Mouse (Mus musculus) myocyte (in vitro differentiated cells): ENCODE results near the gene Gnl2. TPM values are rescaled to one million over a fixed set of nuclear protein-coding genes. Genes with fewer than 3 reads are reported as not detected.

Experiments used
- H3K27me3 ChIP-seq: one replicate; pipeline ENCODE4 v1.6.1; 2011; ENCODE audit not compliant: control insufficient read depth, insufficient read depth, insufficient read length
- H3K36me3 ChIP-seq: one replicate; pipeline ENCODE4 v1.6.1; 2011; ENCODE audit not compliant: control insufficient read depth, insufficient read depth
- H3K4me2 ChIP-seq: one replicate; pipeline ENCODE4 v1.6.1; 2011; ENCODE audit warnings: low read depth, control low read depth
- H3K4me3 ChIP-seq: one replicate; pipeline ENCODE4 v1.5.1; 2011; ENCODE audit warnings: mild to moderate bottlenecking, control low read depth, moderate library complexity
- H3K79me2 ChIP-seq: one replicate; pipeline ENCODE4 v1.6.1; 2011; ENCODE audit not compliant: control insufficient read depth, insufficient read depth
- H3ac ChIP-seq: one replicate; pipeline ENCODE4 v1.6.1; 2011; ENCODE audit not compliant: control insufficient read depth, insufficient read length
- CEBPB ChIP-seq: IDR thresholded peaks from 2 replicates; pipeline ENCODE4 v1.6.1; 2011; ENCODE audit warnings: mild to moderate bottlenecking, moderate library complexity; ENCODE audit not compliant: poor library complexity, insufficient read depth, severe bottlenecking
- E2F4 ChIP-seq: IDR thresholded peaks from one replicate; pipeline ENCODE4 v1.6.1; 2011; ENCODE audit warnings: mild to moderate bottlenecking, control low read depth, moderate library complexity; ENCODE audit not compliant: insufficient read depth
- MAX ChIP-seq: IDR thresholded peaks from one replicate; pipeline ENCODE4 v1.6.1; 2011; ENCODE audit warnings: low read depth, mild to moderate bottlenecking, control low read depth
- MYOD1 ChIP-seq, 3 experiments: IDR thresholded peaks; one replicate each; pipeline ENCODE4 v1.6.1; 2011; ENCODE audit warnings: control low read depth in 2 of 3, low read depth in 2 of 3, mild to moderate bottlenecking in 2 of 3, moderate library complexity in 1 of 3; ENCODE audit not compliant: insufficient read length in 2 of 3, control insufficient read depth in 1 of 3
- MYOG ChIP-seq, 3 experiments: IDR thresholded peaks; one replicate each; pipeline ENCODE4 v1.6.1; 2011; ENCODE audit warnings: control low read depth in 2 of 3, low read depth in 2 of 3, mild to moderate bottlenecking in 2 of 3; ENCODE audit not compliant: insufficient read length in 2 of 3, control insufficient read depth in 1 of 3, insufficient read depth in 1 of 3
- POLR2A ChIP-seq: IDR thresholded peaks from one replicate; pipeline ENCODE4 v1.6.1; 2011; ENCODE audit warnings: low read depth, mild to moderate bottlenecking, control low read depth, moderate library complexity; ENCODE audit not compliant: insufficient read length
- POLR2AphosphoS2 ChIP-seq: IDR thresholded peaks from one replicate; pipeline ENCODE4 v1.6.1; 2011; ENCODE audit warnings: low read depth, control low read depth; ENCODE audit not compliant: insufficient read length
- REST ChIP-seq: IDR thresholded peaks from one replicate; pipeline ENCODE4 v1.6.1; 2011; ENCODE audit warnings: mild to moderate bottlenecking, control low read depth, moderate library complexity; ENCODE audit not compliant: insufficient read depth, insufficient read length
- SRF ChIP-seq: IDR thresholded peaks from one replicate; pipeline ENCODE4 v1.6.1; 2011; ENCODE audit warnings: low read depth; ENCODE audit not compliant: control insufficient read depth, insufficient read length
- TCF12 ChIP-seq: IDR thresholded peaks from one replicate; pipeline ENCODE4 v1.6.1; 2011; ENCODE audit warnings: mild to moderate bottlenecking, control low read depth; ENCODE audit not compliant: poor library complexity, insufficient read depth, severe bottlenecking
- TCF3 ChIP-seq: IDR thresholded peaks from one replicate; pipeline ENCODE4 v1.6.1; 2011; ENCODE audit warnings: low read depth, control low read depth; ENCODE audit not compliant: insufficient read length
- USF1 ChIP-seq: IDR thresholded peaks from one replicate; pipeline ENCODE4 v1.6.1; 2011; ENCODE audit warnings: low read depth, mild to moderate bottlenecking, control low read depth, moderate library complexity
- polyA plus RNA-seq: library from polyadenylated mRNA; unstranded; fragments of >200 nt; fragmentation: generic; extraction: Trizol; gene quantifications from one replicate; pipeline ENCODE4 v1.2.1, GENCODE M21; 2012; ENCODE audit warnings: missing spikeins

The Gnl2 gene
- polyA plus RNA-seq, 1 experiment = 27.0 TPM

GRCm38 (mm10) chr4:125065517-125066307 is 49.3 kb downstream of the Gnl2 start, which contains the start of gene Dnali1:
Gene Dnali1 (minus strand): TSS chr4:125065703.
- Histone ChIP-seq H3K79me2 (peaks cover 34% of the 10 kb centered on the region), H3K36me3 (peaks cover 17% of the 10 kb centered on the region), H3K27me3 (no peaks in the 10 kb centered on the region), H3ac (peak within 1 kb of the TSS; percentile 90), H3K4me2 (peak within 1 kb of the TSS; percentile 95), H3K4me3 (peak within 1 kb of the TSS; percentile 68)
- no peak for TF ChIP-seq MYOD1 (IDR thresholded peaks at IDR 0.05; ENCODE audit: control insufficient read depth in 1 of 3, insufficient read length in 2 of 3, low read depth in 2 of 3)

- TF ChIP-seq MAX = no peak
- TF ChIP-seq REST = no peak
- peak in 2 of 3 experiments; percentile 16 to 36 for TF ChIP-seq MYOD1 (IDR thresholded peaks at IDR 0.05; ENCODE audit: control insufficient read depth in 1 of 3, insufficient read length in 2 of 3, low read depth in 2 of 3)
- peak; percentile 91 for TF ChIP-seq POLR2AphosphoS2
- TF ChIP-seq MYOG (IDR thresholded peaks at IDR 0.05; ENCODE audit: control insufficient read depth in 1 of 3, insufficient read depth in 1 of 3, insufficient read length in 2 of 3, low read depth in 2 of 3) = peak in 1 of 3 experiments; percentile 42
- TF ChIP-seq POLR2A = peak; percentile 94
- no peaks in the 10 kb centered on the region for H3K27me3 ChIP-seq
- H3ac ChIP-seq = peak within 1 kb of the TSS; percentile 90
- peaks cover 34% of the 10 kb centered on the region for H3K79me2 ChIP-seq
- peak within 1 kb of the TSS; percentile 98 for H3K4me2 ChIP-seq
- peak within 1 kb of the TSS; percentile 68 for H3K4me3 ChIP-seq
- H3K36me3 ChIP-seq = peaks cover 22% of the 10 kb centered on the region
These were observed 50.3 kb downstream of the Gnl2 start, which contains the start of gene Snip1 for GRCm38 (mm10) chr4:125066490-125067370. Gene Snip1 (plus strand): TSS chr4:125066672.

- H3K4me2 ChIP-seq = no peak overlapping the region
- H3K4me3 ChIP-seq = no peak overlapping the region
- peaks cover 6% of the 10 kb centered on the region for H3K36me3 ChIP-seq
- no peak for TF ChIP-seq E2F4
- no peak for TF ChIP-seq MYOG (IDR thresholded peaks at IDR 0.05; ENCODE audit: control insufficient read depth in 1 of 3, insufficient read depth in 1 of 3, insufficient read length in 2 of 3, low read depth in 2 of 3)
- TF ChIP-seq TCF3 = no peak
- no peak for TF ChIP-seq REST
- TF ChIP-seq CEBPB = no peak
- TF ChIP-seq SRF = no peak
- no peak for TF ChIP-seq POLR2A
- no peak for TF ChIP-seq USF1
- TF ChIP-seq MYOD1 (IDR thresholded peaks at IDR 0.05; ENCODE audit: control insufficient read depth in 1 of 3, insufficient read length in 2 of 3, low read depth in 2 of 3) = no peak
- H3K79me2 ChIP-seq = no peaks in the 10 kb centered on the region
- H3K27me3 ChIP-seq = no peaks in the 10 kb centered on the region
- no peak overlapping the region for H3ac ChIP-seq
These were observed 61.3 kb downstream of the Gnl2 start for GRCm38 (mm10) chr4:125077700-125078099.

GRCm38 (mm10) chr4:125078698-125079097 is 62.3 kb downstream of the Gnl2 start:
- H3K36me3 ChIP-seq = no peaks in the 10 kb centered on the region
- no peak for TF ChIP-seq POLR2A
- TF ChIP-seq TCF3 = no peak
- no peak for TF ChIP-seq MAX
- TF ChIP-seq POLR2AphosphoS2 = no peak
- no peak for TF ChIP-seq SRF
- no peak for TF ChIP-seq MYOG (IDR thresholded peaks at IDR 0.05; ENCODE audit: control insufficient read depth in 1 of 3, insufficient read depth in 1 of 3, insufficient read length in 2 of 3, low read depth in 2 of 3)
- TF ChIP-seq REST = no peak
- TF ChIP-seq TCF12 = no peak
- TF ChIP-seq MYOD1 (IDR thresholded peaks at IDR 0.05; ENCODE audit: control insufficient read depth in 1 of 3, insufficient read length in 2 of 3, low read depth in 2 of 3) = no peak
- TF ChIP-seq CEBPB = no peak
- no peak for TF ChIP-seq E2F4
- no peak for TF ChIP-seq USF1
- H3K79me2 ChIP-seq = no peaks in the 10 kb centered on the region
- no peak overlapping the region for H3ac ChIP-seq
- no peak overlapping the region for H3K4me2 ChIP-seq
- H3K27me3 ChIP-seq = no peaks in the 10 kb centered on the region
- no peak overlapping the region for H3K4me3 ChIP-seq
